Mouse (Mus musculus) kidney, adult 11 months (tissue): ENCODE data around the gene Bbs5.
"Not testable (repeated sequence)": the region's sequence is repeated elsewhere in the genome, so short reads cannot be mapped to it uniquely, and the experiment has no call there.

Experiments
- DNase-seq: peaks from one replicate; pipeline ENCODE4 v3.0.0; 2022

Bbs5 gene

DNA sequence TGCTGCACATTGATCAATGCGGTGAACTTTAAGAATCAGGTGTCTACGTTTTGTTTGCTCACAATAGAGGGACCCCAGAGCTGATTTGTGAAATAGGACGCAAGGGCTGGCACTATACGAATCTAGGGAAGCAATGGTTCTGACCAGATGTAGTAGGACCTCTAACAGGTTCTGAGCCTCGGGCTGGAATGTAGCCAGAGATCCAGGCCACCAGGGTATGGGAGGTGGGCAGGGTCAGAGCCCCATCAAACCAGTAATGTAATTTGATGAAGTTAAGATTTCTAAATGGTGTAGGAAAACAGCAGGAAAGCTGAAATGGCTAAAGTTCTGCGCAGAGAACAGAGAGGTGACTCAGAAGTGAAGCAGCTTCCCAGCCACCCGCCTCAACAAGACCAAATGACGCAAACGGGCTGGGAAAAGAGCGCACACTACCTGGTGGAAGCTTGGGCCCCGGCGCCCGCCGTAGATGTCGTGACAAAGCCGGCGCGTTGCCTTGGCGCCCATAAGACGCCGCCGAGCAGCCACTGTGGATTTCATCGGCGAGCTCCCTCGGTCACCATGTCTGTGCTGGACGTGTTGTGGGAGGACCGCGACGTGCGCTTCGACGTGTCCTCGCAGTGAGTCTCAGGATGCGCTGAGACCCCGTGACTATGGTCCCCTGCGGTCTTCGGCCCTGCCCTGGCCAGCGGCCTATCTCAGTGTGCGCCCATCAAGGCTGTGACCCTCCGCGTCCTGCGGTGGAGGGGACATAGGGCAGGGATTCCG is at the start of gene Bbs5:
Bbs5 (plus strand) TSS at position 446 of the 765 bp plus-strand sequence.
- DNase-seq: peak; percentile 88

DNA sequence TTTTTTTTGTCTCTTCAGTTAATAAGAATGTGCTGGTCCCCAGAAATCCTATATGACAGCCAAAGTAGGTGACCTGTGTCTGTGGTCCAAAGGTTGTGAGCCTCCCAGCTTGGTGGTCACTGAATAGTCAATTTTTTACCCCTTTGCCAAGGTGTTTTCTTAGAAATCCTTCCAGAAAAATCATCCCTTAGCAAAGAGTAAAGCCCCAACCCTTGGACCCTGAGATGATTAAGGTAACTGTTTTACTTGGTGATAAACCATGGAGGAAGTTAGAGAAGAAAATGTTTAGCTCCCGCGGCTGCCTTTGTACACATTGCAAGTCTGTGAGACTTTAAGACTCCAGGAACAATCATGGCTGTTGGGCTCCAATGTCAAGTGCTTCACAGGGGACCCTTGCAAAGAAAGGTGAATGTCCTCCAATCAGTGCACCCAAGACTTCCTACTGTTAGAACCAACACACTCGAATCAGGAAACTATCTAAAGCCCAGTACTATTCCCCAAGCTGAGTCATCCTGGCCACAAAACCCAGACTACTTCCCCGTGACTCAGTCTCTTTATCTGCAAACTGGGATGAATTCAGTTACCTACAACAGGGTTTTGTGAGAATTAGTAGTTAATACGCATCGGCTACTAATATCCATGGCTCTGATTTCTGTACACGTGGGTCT is 43.1 kb upstream of the Bbs5 start:
- peak; percentile 72 for DNase-seq

DNA sequence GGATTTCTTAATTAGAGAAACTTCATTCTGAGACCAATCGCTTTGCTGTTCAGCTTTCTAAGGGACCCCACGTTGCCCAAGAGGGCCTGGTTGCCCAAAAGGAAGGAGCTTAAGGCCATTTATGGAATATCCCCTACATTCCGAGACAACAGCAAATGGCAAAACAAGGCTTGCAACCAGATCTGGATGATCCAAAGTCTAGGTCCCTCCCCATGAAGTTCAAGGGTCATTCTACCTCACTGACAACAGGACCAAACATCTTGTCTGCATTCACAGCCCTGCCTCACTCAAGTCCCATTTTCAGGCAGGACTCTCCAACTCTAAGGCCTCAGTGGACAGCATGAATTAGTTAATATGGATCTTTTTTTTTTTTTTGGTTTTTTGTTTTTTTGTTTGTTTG is 40.4 kb upstream of the Bbs5 start:
- DNase-seq: peak; percentile 64

DNA sequence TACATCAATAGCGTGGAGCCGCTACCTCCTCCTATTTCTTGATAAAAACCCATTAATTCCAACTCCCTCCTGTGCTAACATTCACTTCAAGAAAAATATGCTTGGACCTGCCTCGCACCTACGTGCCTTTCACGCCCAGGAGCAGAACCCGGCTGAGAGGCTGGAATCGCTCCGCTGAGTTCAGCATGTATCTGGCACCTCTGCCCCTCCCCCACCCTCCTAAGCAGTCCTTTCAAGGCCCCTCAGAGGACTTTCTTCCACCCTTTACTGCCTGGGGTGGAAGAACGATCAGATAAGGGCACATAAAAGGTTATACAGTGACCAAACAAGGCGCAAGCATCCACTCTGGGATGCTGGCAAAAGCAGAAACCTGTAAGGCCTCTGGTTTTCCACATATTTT is 34.7 kb upstream of the Bbs5 start:
- DNase-seq: no peak

DNA sequence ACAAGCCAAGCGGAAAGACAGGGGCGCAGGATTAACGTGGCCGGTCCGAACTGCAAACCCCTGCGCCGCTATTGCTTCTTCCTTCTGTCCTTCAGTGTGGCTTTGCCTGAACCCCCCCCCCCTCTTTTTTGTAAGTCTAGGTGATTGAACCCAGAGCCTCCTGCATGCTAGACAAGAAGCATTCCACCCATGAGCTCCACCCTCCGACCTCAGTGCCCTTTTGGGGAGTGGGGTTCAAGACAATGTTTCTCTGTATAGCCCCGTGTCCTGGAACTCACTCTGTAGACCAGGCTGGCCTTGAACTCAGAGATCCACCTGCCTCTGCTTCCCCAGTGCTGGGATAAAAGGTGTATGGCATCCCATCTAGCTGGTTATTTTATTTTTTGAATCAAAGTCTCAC is 34.3 kb upstream of the Bbs5 start:
- no peak for DNase-seq

DNA sequence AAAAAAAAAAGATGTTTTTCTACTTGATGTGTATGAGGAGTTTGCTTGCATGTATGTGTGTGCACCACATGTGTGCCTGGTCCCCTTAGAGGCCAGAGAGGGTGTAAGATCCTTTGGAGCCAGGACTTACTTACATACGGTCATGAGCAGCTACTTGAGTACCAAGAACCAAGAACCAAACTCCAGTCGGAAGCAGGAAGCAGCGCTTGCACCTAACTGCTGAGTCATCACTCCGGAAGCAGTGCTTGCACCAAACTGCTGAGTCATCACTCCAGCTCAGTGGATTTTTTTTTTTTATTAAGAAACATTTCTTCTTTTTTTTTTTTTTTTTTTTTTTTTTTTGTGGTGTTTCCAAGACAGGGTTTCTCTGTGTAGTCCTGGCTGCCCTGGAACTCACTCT is 33.7 kb upstream of the Bbs5 start:
- no peak for DNase-seq

DNA sequence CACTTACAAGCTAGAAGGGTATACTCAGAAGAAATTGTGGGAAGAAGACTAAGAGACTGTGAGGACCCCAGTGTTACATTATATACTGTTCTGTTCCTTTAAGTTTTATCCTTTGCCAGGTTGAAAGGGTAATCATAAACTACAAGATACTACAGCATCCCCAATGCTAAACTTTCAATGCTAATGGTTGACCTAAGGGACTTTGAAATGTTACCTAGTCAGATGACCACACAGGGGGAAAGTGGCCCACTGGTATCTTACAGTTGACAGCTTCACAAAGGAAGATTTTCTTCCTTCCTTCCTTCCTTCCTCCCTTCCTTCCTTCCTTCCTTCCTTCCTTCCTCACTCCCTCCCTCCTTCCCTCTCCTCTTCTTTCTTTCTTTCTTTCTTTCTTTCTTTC is 28.6 kb upstream of the Bbs5 start:
- DNase-seq: no peak

DNA sequence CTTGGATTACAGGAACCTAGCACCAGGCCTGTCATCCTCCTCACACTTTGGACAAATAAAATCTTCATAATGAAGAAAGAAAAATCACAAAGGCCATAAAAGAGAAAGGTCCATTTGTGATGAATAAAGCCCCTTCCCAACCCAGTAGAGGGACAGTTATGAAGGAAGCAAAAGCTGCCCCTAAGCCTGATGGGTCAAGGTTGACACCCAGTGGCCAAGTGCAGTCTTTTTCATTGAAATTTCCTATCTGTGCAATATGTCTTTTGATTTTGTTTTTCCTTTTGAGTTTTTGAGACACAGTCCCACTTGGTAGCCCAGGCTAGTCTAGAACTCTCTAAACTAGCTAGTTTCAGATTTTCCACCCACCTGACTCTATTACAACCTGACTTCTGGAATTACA is 27.7 kb upstream of the Bbs5 start:
- DNase-seq: no peak

DNA sequence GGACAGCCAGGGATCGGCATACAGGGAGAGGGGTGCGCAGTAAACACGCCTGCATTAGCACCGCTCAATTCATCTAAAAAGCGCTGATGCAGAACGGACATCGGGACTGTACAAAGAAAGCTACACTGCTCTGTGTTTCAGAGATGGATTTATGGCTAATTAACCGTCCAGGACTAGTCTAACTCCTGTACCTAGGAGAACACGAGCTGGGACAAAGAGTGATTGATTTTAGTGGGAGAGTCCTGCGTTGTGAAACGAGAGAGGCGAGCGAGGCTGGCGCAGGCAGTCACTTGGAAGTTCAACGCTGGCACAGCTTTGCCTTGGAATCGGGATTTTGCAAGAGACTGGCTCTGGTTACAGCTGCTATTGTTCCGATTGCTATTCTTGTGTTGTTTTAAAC is 17.8 kb upstream of the Bbs5 start:
- DNase-seq: no peak

DNA sequence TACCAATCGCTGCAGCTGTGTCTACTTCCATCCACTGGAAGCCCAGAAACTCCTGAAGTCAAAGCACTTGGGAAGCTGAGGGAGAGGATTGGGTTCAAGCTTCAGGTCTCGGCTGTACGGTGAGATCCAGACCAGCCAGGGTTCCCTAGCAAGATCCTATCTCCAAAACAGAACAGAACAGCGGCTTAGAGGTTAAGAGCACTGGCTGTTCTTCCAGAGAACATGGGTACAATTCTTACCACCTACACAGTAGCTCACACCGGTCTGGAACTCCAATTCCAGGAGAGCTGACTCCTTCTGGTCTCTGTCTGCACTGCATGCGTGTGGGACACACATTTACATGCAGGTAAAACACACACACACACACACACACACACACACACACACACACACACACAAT is 17.1 kb upstream of the Bbs5 start:
- DNase-seq: no peak

DNA sequence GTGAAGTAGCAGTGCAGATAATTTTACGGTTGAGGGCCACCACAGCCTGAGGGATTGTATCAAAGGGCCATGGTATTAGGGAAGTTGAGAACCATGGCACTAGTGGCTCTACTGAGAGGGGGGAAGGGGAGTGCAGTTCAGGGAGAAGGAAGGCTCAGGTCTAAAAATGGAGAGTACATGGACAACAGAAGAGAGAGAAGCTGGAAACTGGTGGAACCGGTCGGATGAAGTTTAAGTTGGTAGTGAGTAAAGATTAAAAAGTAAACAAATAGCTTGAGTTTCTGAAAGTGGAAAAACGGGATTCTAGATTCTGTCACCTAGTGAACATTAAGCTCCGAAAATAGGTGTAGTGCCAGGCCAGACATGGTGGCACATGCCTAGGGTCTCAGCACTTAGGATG is 16.2 kb upstream of the Bbs5 start:
- DNase-seq: no peak

DNA sequence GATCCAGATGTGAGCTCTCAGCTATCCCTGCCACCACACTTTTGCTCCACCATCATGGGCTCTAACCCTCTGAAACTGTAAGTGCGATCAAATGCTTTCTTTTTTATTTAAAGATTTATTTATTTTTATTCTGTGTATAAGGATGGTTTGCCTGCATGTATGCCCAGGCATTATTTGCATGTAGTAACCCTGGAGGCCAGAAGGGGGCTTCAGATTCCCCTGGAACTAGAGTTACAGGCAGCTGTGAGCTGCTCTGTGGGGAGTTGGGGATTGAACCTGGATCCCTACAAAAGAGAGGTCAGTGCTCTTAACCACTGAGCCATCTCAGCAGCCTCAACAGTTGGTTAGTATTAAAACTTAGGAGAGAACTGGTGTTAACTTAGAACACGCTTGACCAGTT is 15.5 kb upstream of the Bbs5 start:
- DNase-seq: no peak

DNA sequence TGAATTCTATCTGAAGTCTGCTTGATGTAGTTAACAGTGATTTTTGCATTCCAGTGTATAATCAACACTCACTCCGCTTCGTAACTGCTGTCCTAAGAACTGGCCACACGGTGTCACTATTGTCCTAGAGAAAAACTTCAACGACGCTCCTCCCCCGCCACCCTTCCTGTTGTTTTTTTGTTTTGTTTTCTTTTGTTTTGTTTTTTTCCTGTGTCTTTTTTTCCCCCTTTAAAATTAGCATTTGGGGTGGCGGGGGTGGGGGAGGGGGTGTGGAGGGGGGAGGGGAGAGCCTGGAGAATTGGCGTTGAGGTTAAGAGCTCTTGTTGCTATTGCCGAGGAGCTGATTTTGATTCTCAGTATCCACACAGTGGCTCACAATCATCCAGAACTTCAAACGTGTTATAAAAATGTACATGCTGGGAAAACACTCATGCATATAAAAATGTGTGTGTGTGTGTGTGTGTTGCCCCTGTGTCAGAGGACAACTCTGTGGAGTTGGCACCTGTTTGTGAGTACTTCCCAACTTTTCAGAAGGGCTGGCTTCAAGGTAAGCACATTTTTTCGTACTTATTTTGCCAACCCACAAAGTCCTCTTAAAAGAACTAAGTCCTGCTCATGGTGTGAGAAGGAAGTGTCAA is 11.8 kb upstream of the Bbs5 start:
- peak; percentile 20 for DNase-seq

DNA sequence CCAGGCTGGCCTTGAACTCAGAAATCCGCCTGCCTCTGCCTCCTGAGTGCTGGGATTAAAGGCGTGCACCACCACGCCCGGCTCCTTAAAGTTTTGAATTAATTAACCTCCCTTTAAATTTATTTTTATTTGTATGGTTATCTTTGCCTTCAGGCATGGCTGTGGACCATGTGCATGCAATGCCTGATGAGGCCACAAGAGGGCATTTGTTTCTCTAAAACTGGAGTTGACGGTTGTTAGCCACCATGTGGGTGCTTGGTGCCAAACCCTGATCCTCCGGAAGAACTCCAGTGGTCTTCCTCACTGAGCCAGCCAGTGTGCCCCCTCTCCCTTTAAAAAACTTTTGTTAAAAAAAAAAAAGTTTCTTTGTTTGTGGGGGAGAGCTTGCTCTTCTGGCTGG is 11.2 kb upstream of the Bbs5 start:
- DNase-seq: peak; percentile 51

DNA sequence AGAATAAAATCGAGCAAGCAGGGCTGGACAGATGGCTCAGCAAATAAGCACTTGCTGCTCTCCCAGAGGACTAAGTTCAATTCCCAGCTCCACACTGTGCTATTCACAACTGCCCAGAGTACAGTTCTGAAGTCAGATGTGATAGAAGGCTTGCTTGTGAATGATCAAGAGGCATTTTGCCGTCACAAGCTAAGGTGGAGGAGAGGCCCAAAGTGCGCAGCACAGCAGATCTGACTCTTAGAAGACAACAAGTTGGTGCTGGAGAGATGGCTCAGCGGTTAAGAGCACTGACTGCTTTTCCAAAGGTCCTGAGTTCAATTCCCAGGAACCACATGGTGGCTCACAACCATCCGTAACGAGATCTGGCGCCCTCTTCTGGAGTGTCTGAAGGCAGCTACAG is 9.0 kb upstream of the Bbs5 start:
- not testable (repeated sequence) for DNase-seq

DNA sequence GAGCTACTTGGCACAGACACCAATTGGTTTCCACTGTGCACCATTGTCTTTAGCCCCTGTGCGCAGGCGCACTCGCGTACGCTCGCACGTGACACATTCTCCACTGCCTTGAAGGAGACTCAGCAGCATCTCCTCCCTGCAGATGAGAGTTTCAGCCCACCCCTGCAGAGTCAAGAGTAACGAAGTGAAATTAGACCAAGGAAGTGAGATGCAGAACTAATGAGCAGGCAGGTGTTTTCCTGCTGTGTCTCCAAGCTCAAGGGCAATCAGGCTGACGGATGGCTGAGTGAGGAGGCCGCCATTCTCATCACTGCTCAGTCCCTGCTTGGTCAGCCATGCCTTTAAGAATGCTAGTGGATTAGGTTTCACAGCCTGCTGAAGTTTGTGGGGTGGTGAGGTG is 6.9 kb upstream of the Bbs5 start:
- DNase-seq: peak; percentile 58

DNA sequence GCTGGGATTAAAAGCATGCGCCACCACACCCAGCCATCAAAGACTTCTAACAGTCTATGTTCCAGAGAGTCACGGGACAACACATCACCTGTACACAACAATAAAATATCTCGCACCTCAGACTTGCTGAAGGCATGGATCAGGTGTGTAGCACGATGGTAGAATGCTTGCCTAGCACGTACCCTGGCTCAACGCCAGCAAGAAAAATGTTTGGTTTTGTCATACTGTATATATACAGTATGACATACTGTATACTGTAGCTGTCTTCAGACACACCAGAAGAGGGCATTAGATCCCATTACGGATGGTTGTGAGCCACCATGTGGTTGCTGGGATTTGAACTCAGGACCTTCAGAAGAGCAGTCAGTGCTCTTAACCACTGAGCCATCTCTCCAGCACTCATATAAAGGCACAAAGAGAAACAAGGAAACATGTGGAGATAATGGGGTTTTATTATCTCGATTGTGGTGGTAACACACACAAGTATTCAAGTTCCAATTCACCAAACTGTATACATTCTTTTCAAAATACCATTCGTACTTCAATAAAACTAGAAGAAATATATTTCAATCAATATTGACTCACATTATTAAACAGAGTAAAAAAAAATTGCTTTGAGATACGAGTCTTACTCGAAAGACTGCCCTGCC is 1.9 kb upstream of the Bbs5 start:
- DNase-seq: no peak

DNA sequence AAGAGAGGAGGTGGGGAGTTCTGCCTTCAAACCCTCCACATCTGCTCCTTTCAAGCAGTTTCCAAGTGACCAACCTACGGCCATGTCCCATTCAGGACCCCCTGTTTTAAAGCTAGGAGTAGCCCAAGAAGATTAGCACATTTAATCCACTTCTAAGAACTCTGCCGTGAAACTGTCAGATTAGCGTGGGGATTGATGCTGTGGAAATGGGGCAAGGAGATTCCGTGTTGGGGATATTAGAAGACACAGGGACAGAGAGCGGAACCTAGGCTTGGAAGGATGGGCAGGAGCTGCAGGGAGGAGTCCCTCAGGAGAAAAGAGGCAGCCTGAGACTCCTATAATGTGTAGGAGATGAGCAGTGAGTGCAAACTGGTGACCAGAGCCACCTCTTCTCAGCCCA is 2.7 kb downstream of the Bbs5 start:
- no peak for DNase-seq

DNA sequence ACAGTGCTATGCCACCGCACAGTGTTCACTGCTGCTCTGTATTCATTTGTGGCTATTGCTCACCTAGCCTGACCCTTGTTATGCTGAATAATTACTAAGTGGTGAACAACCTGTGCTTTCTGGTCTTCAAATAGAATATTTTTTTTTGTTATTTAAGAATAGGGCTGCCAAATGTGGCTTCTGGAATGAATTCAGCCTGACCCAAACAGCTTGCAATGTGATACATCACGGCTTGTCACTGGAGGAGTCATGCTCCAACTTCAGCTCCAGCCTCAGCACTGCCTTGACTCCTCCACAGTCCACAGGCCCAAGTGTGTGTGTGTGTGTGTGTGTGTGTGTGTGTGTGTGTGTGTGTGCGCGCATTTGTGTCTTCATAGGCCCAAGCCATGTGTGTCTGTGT is 12.4 kb downstream of the Bbs5 start:
- DNase-seq: no peak

DNA sequence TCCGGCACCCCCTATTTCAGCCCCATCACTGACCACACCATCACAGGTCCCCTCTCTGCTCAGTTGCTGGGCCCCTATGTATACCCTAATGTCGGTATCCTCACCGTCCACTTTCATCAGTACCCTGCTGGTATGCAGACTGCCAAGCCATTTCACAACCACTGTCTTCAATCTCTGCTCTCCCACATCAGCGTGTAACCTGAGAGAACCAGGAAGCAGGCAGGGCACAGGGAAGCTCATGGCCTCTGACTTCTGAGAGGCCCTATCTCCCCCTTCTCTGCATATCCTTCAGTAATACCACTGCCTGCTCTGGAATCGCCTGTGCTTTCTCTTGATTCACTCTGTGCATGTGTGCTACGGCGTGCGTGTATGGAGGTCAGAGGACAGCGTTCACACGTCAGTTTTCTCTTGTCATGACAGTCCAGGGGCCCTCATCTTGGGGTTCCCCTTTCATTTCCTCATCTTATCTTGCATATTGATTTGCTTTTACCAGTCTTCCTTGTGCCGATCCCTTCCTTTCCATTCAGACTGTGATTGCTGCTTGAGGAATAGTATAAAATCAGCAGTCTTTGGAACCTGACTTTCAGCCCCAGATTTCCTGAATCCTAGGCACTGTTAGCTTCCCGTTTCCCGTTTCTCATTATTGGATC is 17.0 kb downstream of the Bbs5 start:
- no peak for DNase-seq

DNA sequence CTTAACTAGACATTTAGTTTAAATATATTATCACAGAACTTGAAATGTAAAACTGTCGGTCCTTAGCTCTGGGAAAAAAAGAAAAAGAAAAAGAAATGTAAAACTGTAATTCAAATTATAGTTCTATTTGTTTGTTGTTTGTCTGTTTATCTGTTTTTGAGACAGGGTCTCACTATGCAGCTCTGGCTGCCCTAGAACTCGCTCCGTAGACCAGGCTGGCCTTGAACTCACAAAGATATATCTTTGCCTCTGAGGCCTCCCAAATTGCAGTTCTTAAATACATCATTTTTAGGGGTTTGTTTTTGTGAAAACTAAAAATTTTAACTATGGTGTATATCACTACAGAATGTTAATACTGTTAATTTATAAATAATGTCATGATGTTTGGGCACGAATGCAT is 20.7 kb downstream of the Bbs5 start:
- no peak for DNase-seq

DNA sequence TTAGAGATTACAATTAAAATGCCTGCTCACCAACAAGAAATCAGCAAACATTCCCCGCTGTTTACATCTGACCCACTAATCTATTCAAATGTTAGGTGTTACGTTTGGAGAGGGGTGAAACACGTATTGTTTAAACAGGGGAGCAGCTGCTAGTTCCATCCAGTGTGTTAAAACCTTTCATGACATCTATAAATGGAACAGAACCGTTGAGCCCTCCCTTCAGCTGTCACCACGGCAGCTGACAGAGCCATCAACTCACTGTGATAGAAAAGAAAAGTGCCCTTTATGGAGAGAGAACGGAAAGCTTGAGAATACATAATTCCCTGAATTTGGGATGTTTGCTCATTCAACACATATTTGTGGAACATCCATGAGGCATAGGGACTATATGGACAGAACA is 21.4 kb downstream of the Bbs5 start:
- DNase-seq: no peak

DNA sequence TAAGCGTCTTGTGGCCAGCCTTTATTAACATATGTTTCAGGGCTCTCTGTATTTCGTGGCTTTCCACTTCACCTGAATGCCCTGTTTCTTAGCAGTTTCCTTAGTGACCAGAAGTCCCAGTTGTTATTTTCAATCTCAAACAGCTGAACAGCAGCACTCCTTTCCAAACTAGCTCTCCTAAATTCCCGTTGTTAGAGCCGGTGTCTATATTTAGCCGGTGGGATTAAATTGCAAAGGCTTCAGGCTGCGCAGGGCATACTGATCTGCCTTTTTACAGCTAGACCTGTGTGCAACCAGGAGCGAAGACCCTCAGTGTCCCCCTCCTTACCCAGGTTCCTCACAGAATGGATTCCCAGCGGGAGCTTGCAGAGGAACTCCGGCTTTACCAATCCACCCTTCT is 22.9 kb downstream of the Bbs5 start, which contains the start of gene Klhl41:
Klhl41 (plus strand) TSS at position 268 of the 400 bp plus-strand sequence.
- no peak for DNase-seq
